Mouse (Mus musculus) kidney, adult 2 months (tissue): ENCODE results near the gene Sf3b5.

Experiments
- CTCF ChIP-seq: fragments of 200-500 bp; conservative IDR thresholded peaks from 2 replicates; pipeline ENCODE4 v1.5.1; 2011; ENCODE audit warnings: low read depth, mild to moderate bottlenecking, control low read depth, low read length, moderate library complexity, mixed read lengths; ENCODE audit not compliant: insufficient read depth, insufficient read length
- POLR2A ChIP-seq: fragments of 200-500 bp; IDR thresholded peaks from one replicate; pipeline ENCODE4 v1.6.1; 2011; ENCODE audit warnings: low read depth, low read length, control low read depth

DNA sequence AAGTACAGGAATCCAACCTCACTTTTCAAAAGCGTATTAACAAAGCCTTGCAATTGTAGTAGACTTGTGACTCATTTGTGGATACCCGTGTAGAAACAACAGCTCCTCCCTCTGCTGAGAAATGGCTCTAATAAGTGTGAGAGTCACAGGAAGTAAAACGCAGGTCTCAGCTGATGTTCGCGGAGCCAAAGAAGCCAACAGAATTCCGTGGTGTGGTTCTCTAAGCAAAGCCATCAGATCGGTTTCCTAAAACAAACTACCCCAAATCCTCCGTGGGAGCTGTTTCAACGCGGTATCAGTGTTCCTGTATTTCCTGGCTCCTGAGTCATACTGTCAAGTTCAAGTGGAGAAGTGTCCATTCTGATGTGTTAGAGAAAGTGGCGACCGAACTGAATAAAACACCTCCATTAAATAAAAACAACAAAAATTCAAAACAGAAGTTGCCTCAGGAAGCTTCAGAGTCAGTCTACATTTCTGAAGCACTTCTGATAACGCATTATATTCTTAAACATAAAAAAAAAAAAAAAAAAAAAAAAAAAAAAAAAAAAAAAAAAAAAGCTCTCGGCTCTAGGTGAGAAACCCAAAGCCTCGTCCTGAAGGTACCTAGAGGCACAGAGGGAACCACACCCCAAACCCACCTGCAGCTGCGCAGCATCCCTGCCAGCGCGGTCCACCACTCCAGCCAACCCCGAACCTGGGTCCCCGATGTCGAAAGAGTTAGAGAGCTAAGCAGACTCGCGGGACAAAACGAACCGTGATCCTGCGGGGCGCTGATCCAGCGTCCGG, 41.6 kb upstream of the Sf3b5 start:
- TF ChIP-seq POLR2A (no peak), CTCF (no peak)
